Mouse (Mus musculus) E14TG2a.4 (cell line): ENCODE results near the gene Rbm14.

Experiments used
- H3K27me3 ChIP-seq: 2 replicates; pipeline ENCODE4 v1.6.1; 2014; ENCODE audit warnings: low read length, control low read depth; ENCODE audit not compliant: insufficient read depth
- H3K36me3 ChIP-seq: 2 replicates; pipeline ENCODE4 v1.6.1; 2014; ENCODE audit warnings: low read length, control low read depth; ENCODE audit not compliant: insufficient read depth
- H3K4me1 ChIP-seq: replicated peaks from 2 replicates; pipeline ENCODE4 v1.6.1; 2014; ENCODE audit warnings: low read depth, low read length, control low read depth
- H3K4me3 ChIP-seq: replicated peaks from 2 replicates; pipeline ENCODE4 v1.5.1; 2014; ENCODE audit warnings: mild to moderate bottlenecking, low read length
- H3K9me3 ChIP-seq: 2 replicates; pipeline ENCODE4 v1.6.1; 2014; ENCODE audit warnings: low read length, control low read depth
- CTCF ChIP-seq: conservative IDR thresholded peaks from 2 replicates; pipeline ENCODE4 v1.5.1; 2014; ENCODE audit warnings: low read length
- NANOG ChIP-seq: IDR thresholded peaks from 2 replicates; pipeline ENCODE4 v1.6.1; 2014; ENCODE audit warnings: borderline replicate concordance, low read length, mixed read lengths
- POU5F1 ChIP-seq: IDR thresholded peaks from 2 replicates; pipeline ENCODE4 v1.6.1; 2014; ENCODE audit warnings: low read length, borderline replicate concordance

Gene Rbm14

DNA sequence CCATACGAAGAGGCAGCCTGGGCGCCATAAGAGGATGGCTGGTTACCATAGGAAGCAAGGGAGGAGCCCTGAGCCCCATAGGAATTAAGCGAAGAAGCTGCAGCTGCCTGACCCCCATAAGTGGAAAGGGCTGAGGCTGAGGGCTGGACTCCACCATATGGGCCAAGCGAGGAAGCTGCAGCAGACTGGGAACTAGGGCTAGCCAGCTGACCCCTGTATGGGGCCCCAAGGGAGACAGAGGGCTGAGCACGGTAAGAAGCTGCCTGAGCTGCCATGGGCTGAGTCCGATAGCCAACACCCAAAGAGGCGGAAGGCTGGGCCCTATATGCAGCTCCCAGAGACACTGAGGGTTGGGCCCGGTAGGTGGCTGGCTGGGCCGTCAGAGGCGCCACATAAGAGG lies 8.2 kb downstream of the Rbm14 start:
- H3K9me3 ChIP-seq = no peaks in the 10 kb centered on the region
- no peak for TF ChIP-seq NANOG
- no peak for TF ChIP-seq CTCF
- no peak for TF ChIP-seq POU5F1
- H3K4me3 ChIP-seq = peak overlapping the region; percentile 99
- peaks cover 100% of the 10 kb centered on the region for H3K36me3 ChIP-seq
- no peaks in the 10 kb centered on the region for H3K27me3 ChIP-seq
- H3K4me1 ChIP-seq = peaks cover 99% of the 10 kb centered on the region

DNA sequence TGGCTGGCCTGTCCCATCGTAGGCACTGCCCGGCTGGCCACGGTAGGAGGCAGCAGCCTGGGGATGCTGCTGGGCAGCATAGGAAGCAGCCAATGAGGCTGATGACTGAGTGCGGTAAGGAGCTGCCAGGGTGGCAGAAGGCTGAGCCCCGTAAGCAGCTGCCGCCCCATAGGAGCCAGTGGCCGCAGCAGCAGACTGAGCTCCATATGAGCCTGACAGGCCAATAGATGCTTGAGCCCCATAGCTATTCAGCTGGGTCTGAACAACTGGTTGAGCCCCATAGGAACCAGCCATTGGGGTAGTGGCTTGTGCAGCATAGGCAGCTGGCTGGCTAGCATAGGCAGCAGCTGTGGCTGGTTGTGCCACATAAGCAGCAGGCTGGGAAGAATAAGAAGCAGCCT lies 8.7 kb downstream of the Rbm14 start:
- Histone ChIP-seq H3K9me3 (no peaks in the 10 kb centered on the region), H3K4me3 (peak overlapping the region; percentile 99), H3K4me1 (peaks cover 99% of the 10 kb centered on the region), H3K36me3 (peaks cover 100% of the 10 kb centered on the region), H3K27me3 (no peaks in the 10 kb centered on the region)
- TF ChIP-seq CTCF (no peak), POU5F1 (no peak), NANOG (no peak)

DNA sequence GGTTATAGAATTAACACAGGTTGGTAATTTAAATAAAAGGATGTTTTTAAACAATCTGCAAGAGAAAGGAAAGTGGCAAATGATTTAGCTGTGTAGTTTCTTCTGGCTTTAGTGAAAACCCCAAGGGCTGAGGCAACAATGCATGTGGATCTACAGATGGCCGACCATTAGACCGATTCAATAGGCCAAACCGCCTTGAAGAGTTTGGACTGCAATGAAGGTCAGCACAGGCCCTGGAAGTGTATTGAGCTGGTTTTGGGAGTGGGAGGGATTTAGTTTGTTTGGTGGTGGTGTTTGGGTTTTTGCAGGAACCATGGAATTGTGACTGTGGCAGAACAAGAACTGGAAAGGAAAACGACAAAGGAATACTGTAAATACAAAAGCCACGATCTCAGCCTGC lies 12.4 kb downstream of the Rbm14 start:
- peaks cover 98% of the 10 kb centered on the region for H3K4me1 ChIP-seq
- TF ChIP-seq POU5F1 (no peak), NANOG (no peak), CTCF (no peak)
- H3K4me3 ChIP-seq = peak overlapping the region; percentile 11; the same call in 1 of the 2 replicates
- peaks cover 87% of the 10 kb centered on the region for H3K36me3 ChIP-seq
- no peaks in the 10 kb centered on the region for H3K27me3 ChIP-seq
- H3K9me3 ChIP-seq = no peaks in the 10 kb centered on the region

DNA sequence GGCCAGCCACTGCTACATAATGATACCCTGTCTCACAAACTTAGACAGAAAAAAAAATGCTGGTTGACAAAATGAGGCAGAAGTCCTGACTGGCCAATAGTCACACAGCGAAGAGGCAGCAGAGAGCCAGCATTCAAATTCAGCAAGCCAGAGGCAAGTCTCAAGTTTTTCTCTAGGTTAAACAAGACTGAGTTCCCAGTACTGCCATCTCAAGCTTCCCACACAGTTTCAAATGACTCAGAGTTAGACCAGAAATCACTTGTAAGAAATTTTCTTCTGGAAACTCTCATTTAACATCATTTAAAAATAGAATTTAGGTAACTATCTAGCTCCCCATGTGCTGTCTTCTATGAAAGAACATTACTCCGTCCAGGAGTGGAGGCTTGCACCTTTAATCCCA lies 13.6 kb downstream of the Rbm14 start:
- no peaks in the 10 kb centered on the region for H3K9me3 ChIP-seq
- TF ChIP-seq POU5F1 (no peak), CTCF (no peak), NANOG (no peak)
- H3K36me3 ChIP-seq = peaks cover 78% of the 10 kb centered on the region
- H3K4me3 ChIP-seq = 0 out of 2 replicates have a peak overlapping the region, but pooled peaks have one; percentile 11
- H3K4me1 ChIP-seq = peaks cover 88% of the 10 kb centered on the region
- H3K27me3 ChIP-seq = no peaks in the 10 kb centered on the region

DNA sequence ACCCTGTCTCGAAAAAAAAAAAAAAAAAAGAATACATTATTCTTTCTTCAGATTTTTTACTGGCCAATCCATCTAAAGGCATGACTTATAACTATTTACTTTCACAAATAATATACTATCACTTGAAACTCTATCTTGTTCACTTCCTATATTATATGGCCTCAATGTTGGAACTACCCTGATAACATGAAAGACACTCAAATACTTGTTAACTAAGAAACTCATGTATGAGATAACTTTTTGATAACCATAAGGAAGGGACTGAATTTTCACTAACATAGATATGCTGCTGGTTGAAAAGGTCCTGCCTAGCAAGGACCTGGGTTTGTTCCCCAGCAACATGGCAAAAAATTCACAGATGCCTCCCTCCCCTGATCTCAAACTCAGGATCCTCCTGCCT lies 15.5 kb downstream of the Rbm14 start:
- no peaks in the 10 kb centered on the region for H3K9me3 ChIP-seq
- TF ChIP-seq CTCF (no peak), POU5F1 (no peak), NANOG (no peak)
- peak overlapping the region; percentile 89 for H3K4me3 ChIP-seq
- H3K27me3 ChIP-seq = no peaks in the 10 kb centered on the region
- peaks cover 87% of the 10 kb centered on the region for H3K4me1 ChIP-seq
- peaks cover 77% of the 10 kb centered on the region for H3K36me3 ChIP-seq

DNA sequence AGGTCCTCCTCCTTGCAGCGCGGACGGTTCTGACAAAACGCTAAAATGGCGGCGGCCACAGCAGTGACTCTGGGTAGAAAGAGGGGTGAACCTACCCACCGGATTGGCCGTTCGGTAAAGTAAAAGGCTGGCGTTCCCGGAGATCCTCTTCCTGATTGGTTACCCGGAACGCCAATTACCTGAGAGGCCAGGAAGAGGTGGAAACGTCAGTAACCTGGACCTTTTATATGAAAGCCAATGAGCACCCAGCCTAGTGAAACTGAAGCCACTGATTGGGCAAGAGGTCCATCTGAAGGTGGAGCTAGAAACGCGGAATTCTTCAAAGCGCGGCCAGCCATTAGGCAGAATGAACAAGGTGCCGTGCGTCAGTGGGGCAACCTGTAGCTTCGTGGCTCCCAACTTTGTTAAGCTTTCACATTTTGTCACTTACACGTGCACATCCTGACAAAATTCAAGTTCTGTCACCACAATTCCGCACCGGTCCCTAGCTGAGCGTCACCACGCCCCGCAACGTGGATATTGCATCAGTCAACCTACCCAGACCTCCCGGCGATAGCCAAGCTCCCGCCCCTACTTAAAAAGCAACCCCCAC lies 17.5 kb downstream of the Rbm14 start, which contains the start of gene Rbm4:
Gene Rbm4, minus strand, starts transcription at position 71 of the 592 bp plus-strand sequence.
- peak within 1 kb of the TSS; percentile 89 for H3K4me3 ChIP-seq
- no peaks in the 10 kb centered on the region for H3K9me3 ChIP-seq
- no peaks in the 10 kb centered on the region for H3K27me3 ChIP-seq
- H3K36me3 ChIP-seq = peaks cover 77% of the 10 kb centered on the region
- peaks cover 86% of the 10 kb centered on the region for H3K4me1 ChIP-seq
- no peak for TF ChIP-seq POU5F1

DNA sequence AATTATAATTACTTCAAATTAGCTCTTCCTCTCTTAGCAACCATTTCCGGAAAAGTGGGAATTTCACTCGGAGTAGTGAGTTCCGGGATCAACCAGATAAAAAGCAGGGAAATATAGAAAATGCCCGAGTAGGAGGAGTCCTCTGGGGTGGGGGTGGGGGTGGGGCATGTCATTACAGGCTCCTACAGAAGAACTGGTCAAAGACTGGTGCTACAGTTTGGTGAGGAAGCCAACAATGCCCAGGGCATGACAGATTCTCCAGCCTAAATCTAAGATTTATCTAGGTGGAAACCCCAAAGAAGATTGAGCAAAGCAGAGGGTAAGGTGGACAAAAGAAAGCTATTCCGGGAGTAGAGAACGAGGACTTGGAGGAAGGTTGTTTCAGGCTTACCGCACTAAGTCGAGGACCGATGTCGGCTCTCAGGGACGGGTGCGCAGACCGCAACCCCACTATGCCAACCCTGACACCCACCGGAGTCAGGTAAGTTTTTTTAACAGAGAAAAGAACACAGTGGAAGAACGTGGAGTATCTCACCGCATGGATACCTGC lies 18.1 kb downstream of the Rbm14 start:
- peaks cover 86% of the 10 kb centered on the region for H3K4me1 ChIP-seq
- TF ChIP-seq NANOG = no peak
- TF ChIP-seq CTCF = no peak
- TF ChIP-seq POU5F1 = no peak
- H3K4me3 ChIP-seq = peak overlapping the region; percentile 89
- H3K27me3 ChIP-seq = no peaks in the 10 kb centered on the region
- H3K9me3 ChIP-seq = no peaks in the 10 kb centered on the region
- peaks cover 77% of the 10 kb centered on the region for H3K36me3 ChIP-seq

DNA sequence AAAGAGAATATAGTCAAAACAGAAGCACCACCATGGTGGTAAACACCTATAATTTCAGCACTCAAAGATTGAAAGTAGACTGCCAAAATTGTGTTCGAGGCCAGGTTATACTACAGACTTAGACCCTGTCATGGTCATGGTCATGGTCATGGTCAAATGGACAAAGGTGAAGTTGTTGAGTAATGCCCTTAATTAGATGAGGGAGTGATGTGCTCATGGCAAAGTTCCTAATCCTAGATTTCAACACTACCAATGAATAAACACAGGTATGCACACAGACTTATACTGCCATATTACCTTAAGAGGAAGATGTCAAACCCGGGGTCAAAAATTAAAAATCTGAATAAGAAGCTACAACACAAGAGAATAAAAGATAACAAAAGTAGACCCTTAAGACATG lies 25.1 kb downstream of the Rbm14 start:
- Histone ChIP-seq H3K27me3 (no peaks in the 10 kb centered on the region), H3K4me3 (no peak overlapping the region), H3K9me3 (no peaks in the 10 kb centered on the region), H3K36me3 (peaks cover 100% of the 10 kb centered on the region), H3K4me1 (peaks cover 99% of the 10 kb centered on the region)
- no peak for TF ChIP-seq NANOG
- no peak for TF ChIP-seq POU5F1
- TF ChIP-seq CTCF = no peak

DNA sequence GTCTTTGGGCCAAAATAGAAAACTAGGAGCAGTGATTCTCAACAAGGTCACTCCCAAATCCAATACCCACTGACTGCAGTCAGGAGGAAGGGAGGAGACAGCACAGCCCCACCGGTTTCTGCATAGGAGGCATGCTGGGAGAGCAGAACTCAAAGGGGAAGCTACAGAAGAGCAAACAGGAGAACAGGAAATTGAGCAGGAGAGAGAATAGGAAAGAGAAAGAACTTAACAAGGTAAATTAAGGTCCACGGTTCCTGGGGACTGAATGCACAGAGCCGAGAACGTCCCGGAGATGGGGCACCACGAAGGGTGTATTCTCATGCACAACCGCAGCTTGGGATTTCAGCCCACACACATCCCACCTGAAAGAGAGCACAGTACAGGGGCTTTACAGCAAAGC lies 26.2 kb downstream of the Rbm14 start:
- Histone ChIP-seq H3K4me1 (peaks cover 98% of the 10 kb centered on the region), H3K4me3 (peak overlapping the region; percentile 17), H3K9me3 (no peaks in the 10 kb centered on the region), H3K27me3 (no peaks in the 10 kb centered on the region), H3K36me3 (peaks cover 100% of the 10 kb centered on the region)
- TF ChIP-seq POU5F1 (peak; percentile 70; the same call in 1 of the 2 replicates), CTCF (no peak), NANOG (peak; percentile 26; the same call in 1 of the 2 replicates)
